Mouse (Mus musculus): ENCODE data around the gene Slc5a5. TPM values are rescaled to one million over a fixed set of nuclear protein-coding genes. Genes with fewer than 3 reads are reported as not detected.

Gene Slc5a5
- polyA plus RNA-seq, 1 experiment from 2014 or later, result 1.6 TPM

DNA sequence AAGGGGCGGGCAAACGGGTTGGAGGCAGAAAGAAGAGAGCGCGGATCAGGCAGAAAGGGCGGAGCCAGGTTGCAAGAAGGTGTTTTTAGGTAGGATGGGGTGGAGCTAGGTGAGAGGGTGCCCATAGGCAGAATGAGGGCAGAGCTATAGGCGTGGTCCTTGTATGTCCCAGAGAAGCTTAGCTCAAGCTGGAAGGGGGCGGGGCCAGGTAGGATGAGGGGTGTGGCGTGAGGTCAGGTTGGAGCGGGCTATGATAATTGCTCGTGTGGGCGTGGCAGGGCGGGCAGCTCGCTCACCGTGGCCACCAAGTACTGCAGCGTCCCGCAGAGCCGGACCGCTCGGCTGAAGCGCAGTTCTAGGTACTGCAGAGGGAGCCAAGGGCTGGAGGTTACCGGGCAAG lies 1.2 kb downstream of the Slc5a5 start:
- Histone ChIP-seq H3K9ac (no peak overlapping the region), H3K4me3 (no peak overlapping the region), H3K27me3 (peaks cover 73% of the 10 kb centered on the region), H3K4me2 (no peak overlapping the region), H3K9me3 (no peaks in the 10 kb centered on the region), H3K27ac (replicated peaks) (no peak overlapping the region), H3K36me3 (peaks cover 35% of the 10 kb centered on the region), H3K4me1 (replicated peaks) (peaks cover 24% of the 10 kb centered on the region)
- no peak for ATAC-seq (ENCODE audit: low read depth)
- WGBS, result 8% methylated on average over 21 of the region's 21 CpGs

DNA sequence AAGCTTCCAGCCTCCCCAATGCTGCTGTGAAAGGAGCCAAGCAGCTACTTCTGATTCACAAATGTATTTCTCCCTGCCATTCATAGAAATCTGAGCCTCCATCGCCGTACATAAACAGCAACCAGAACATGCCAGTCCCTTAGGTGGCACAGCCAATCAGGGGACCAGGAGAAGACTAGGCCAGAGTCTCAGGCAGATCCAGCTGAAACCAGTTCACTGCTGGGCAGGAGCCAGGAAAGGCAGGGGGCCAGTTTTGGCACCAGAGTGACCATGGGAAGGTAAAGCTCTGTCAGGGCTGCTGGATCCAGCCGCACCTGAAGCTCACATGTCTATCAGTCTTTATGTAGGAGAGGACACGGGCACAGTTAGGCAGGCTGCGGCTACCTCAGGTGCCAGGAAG lies 1.9 kb downstream of the Slc5a5 start:
- no peak for ATAC-seq (ENCODE audit: low read depth)
- no peak overlapping the region for H3K4me3 ChIP-seq
- no peak overlapping the region for H3K4me2 ChIP-seq
- peaks cover 80% of the 10 kb centered on the region for H3K27me3 ChIP-seq
- H3K9ac ChIP-seq, result no peak overlapping the region
- H3K27ac ChIP-seq (replicated peaks), result no peak overlapping the region
- peaks cover 34% of the 10 kb centered on the region for H3K36me3 ChIP-seq
- 89% methylated on average over 5 of the region's 5 CpGs for WGBS
- no peaks in the 10 kb centered on the region for H3K9me3 ChIP-seq
- peaks cover 17% of the 10 kb centered on the region for H3K4me1 ChIP-seq (replicated peaks)

DNA sequence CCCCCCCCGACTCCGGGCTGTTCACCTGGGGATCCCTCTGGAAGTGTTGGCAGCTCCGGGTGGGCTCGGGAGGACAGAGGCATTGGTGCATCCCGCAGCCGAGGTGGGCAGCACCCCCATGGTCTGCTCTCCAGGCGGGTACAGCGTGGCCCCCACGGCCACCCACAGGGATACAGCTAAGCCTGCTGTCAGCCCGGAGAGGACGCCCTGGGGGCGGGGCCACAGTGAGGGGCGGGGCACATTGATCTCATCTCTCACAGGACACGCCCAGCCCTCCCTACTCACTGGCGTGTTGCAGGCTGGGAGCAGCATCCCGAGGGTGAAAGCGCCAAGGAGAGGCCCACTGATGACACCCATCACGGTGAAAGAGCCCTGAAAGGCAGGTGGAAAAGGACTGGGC lies 4.9 kb downstream of the Slc5a5 start:
- H3K9ac ChIP-seq, result no peak overlapping the region
- H3K27me3 ChIP-seq, result peaks cover 55% of the 10 kb centered on the region
- WGBS, result 3% methylated on average over 16 of the region's 18 CpGs
- H3K4me3 ChIP-seq, result peak overlapping the region; percentile 17
- peaks cover 12% of the 10 kb centered on the region for H3K4me1 ChIP-seq (replicated peaks)
- H3K36me3 ChIP-seq, result peaks cover 5% of the 10 kb centered on the region; the same call in 1 of the 2 replicates
- no peak overlapping the region for H3K27ac ChIP-seq (replicated peaks)
- ATAC-seq (ENCODE audit: low read depth), result no peak
- no peaks in the 10 kb centered on the region for H3K9me3 ChIP-seq
- peak overlapping the region; percentile 33 for H3K4me2 ChIP-seq

DNA sequence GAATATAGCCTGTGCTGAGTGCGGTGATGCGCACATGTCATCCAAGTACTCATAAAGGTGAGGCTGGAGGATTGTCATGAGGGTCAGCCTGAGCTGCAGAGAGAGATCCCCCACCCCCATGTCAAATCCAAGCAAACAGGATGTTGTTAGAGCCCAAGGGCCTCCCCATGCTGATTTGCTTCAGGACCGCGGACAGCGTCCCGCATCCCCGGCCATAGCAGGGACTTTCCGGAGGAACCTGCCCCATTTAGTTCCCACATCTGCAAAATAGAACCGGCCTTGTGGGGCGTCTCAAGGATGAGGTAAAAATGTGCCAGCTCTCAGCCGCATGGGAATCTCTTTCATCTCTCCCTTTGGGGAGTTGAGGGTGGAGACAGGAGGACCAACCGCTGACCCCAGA lies 6.9 kb downstream of the Slc5a5 start:
- WGBS, result 16% methylated on average over 12 of the region's 12 CpGs

DNA sequence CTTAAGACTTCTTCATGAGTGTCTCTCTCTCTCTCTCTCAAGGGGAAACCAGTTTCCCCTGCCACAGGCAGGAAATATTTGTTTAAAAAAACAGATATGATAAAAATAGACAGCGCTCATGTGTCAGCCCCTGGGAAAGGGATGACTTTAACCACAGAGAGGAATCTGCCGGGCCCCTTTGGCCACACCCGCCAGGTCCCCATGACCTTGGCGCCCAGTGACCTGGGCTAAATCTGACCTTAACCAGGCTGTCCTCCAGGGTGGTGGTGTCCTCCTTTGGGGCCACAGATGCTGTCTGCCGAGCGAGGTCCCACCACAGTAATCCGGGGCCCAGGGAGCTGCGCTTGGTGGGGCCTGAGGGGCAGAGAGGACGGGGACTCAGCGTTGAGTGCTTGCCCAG lies 7.9 kb downstream of the Slc5a5 start:
- H3K4me3 ChIP-seq, result no peak overlapping the region
- H3K4me2 ChIP-seq, result no peak overlapping the region
- no peaks in the 10 kb centered on the region for H3K9me3 ChIP-seq
- ATAC-seq (ENCODE audit: low read depth), result no peak
- H3K27me3 ChIP-seq, result peaks cover 28% of the 10 kb centered on the region
- 89% methylated on average over 10 of the region's 10 CpGs for WGBS
- no peak overlapping the region for H3K9ac ChIP-seq
- peaks cover 10% of the 10 kb centered on the region for H3K4me1 ChIP-seq (replicated peaks)
- H3K27ac ChIP-seq (replicated peaks), result no peak overlapping the region
- H3K36me3 ChIP-seq, result no peaks in the 10 kb centered on the region

More for the DNA sequence above, 6.9 kb downstream of the Slc5a5 start:
- Histone ChIP-seq H3K4me1 (replicated peaks) (0 out of 2 replicates have a peak, but pooled peaks cover 3% of the 10 kb centered on the region), H3K9ac (no peak overlapping the region), H3K4me2 (no peak overlapping the region), H3K27ac (replicated peaks) (no peak overlapping the region), H3K27me3 (peaks cover 36% of the 10 kb centered on the region), H3K9me3 (no peaks in the 10 kb centered on the region), H3K4me3 (no peak overlapping the region), H3K36me3 (peaks cover under 1% of the 10 kb centered on the region; the same call in 1 of the 2 replicates)
- ATAC-seq (ENCODE audit: low read depth), result no peak

DNA sequence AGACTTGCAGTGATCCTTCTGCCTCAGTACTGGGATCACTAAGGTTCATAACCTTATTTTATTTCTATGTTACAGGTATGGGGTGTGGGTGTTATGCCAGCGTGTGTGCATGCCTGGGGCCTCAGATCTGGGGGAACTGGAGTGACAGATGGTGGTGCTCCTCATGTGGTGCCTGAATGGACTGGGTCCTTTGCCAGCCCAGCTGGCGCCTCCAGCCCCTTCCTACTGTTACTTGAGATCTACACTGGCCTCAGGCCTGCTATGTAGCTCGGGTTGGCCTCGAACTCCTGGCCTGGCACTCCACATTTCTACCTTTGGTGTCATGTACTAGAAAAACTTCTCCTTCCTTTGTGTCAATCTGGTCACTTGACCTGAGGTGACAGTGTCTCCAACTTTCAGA lies 8.4 kb downstream of the Slc5a5 start:
- H3K4me1 ChIP-seq (replicated peaks), result peaks cover 14% of the 10 kb centered on the region
- no peak overlapping the region for H3K4me3 ChIP-seq
- H3K4me2 ChIP-seq, result no peak overlapping the region
- 87% methylated on average over 4 of the region's 4 CpGs for WGBS
- ATAC-seq (ENCODE audit: low read depth), result no peak
- no peak overlapping the region for H3K27ac ChIP-seq (replicated peaks)
- peaks cover 23% of the 10 kb centered on the region for H3K27me3 ChIP-seq
- no peaks in the 10 kb centered on the region for H3K9me3 ChIP-seq
- no peaks in the 10 kb centered on the region for H3K36me3 ChIP-seq
- H3K9ac ChIP-seq, result no peak overlapping the region

DNA sequence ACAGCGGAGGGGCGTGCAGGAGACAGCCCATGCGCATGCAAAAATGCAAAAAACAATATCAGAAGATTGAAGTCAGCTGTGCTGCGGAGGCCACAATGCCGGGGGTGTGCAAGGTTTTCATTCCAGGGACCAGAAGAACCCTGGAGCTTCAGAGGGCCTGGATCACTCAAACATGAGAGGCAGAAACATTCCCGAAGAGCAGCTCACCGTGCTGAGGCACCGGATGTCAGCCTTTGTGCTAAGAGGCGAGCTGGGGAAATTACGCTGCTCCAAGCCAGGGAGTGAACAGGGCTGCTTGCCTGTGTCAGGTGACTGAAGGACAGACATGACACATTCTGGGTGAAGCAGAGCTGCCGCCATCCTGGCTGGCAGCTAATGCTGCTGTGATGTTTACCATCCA lies 12.0 kb downstream of the Slc5a5 start:
- no peak overlapping the region for H3K27ac ChIP-seq (replicated peaks)
- no peak overlapping the region; the same call in 1 of the 2 replicates for H3K9ac ChIP-seq
- H3K4me1 ChIP-seq (replicated peaks), result peaks cover 10% of the 10 kb centered on the region
- 35% methylated on average over 11 of the region's 11 CpGs for WGBS
- no peak overlapping the region for H3K4me2 ChIP-seq
- H3K27me3 ChIP-seq, result 0 out of 2 replicates have a peak, but pooled peaks cover 2% of the 10 kb centered on the region
- H3K9me3 ChIP-seq, result no peaks in the 10 kb centered on the region
- ATAC-seq (ENCODE audit: low read depth), result no peak
- H3K36me3 ChIP-seq, result no peaks in the 10 kb centered on the region
- no peak overlapping the region for H3K4me3 ChIP-seq

DNA sequence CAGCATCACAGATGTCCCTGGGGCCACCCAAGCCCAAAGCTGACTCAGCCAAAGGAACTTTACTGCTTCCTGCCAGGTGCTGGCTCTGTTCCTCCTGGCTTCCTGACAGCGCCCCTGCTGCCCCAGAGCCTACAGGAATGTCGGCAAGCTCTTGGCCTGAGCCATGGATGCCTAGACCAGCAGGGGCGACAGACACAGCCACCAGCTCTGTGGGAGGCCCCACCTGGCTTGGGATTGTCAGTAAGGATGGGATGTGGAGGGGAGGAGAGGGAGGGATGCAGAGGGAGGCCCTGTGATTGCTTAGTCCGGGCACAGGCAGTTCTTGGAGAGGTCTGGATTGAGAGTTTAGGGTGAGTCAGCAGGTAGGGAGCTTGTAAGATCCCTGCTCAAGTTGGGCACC lies 12.4 kb downstream of the Slc5a5 start:
- Histone ChIP-seq H3K27me3 (0 out of 2 replicates have a peak, but pooled peaks cover 2% of the 10 kb centered on the region), H3K4me2 (no peak overlapping the region), H3K9me3 (no peaks in the 10 kb centered on the region), H3K4me3 (no peak overlapping the region), H3K27ac (replicated peaks) (no peak overlapping the region), H3K4me1 (replicated peaks) (peaks cover 10% of the 10 kb centered on the region), H3K9ac (peak overlapping the region; percentile 41; the same call in 1 of the 2 replicates), H3K36me3 (no peaks in the 10 kb centered on the region)
- 14% methylated on average over 4 of the region's 4 CpGs for WGBS
- peak; percentile 33; the same call in 1 of the 2 replicates for ATAC-seq (ENCODE audit: low read depth)

DNA sequence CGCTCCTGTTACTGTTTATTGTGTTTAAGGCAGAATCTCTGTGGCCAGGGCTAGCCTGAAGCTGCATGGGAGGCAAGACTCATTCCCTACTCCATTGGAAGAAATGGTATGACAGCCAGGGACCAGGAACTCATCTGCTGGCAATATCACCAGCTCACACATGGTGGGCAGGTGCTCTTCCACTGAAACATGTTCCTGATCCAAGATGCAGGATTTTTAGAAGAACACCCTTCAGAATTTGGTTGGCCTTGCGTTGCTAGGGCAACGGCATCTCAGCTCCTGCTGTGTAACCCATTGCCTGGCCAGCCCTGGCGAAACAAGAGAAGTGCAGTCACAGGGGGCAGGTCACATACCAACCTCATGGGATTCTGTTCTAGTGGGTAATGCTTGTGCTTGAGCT lies 13.1 kb downstream of the Slc5a5 start:
- no peak overlapping the region for H3K27ac ChIP-seq (replicated peaks)
- H3K27me3 ChIP-seq, result 0 out of 2 replicates have a peak, but pooled peaks cover 2% of the 10 kb centered on the region
- H3K36me3 ChIP-seq, result no peaks in the 10 kb centered on the region
- 53% methylated on average over 4 of the region's 4 CpGs for WGBS
- ATAC-seq (ENCODE audit: low read depth), result no peak
- no peaks in the 10 kb centered on the region for H3K9me3 ChIP-seq
- no peak overlapping the region for H3K9ac ChIP-seq
- H3K4me3 ChIP-seq, result no peak overlapping the region
- peaks cover 10% of the 10 kb centered on the region for H3K4me1 ChIP-seq (replicated peaks)
- no peak overlapping the region for H3K4me2 ChIP-seq

DNA sequence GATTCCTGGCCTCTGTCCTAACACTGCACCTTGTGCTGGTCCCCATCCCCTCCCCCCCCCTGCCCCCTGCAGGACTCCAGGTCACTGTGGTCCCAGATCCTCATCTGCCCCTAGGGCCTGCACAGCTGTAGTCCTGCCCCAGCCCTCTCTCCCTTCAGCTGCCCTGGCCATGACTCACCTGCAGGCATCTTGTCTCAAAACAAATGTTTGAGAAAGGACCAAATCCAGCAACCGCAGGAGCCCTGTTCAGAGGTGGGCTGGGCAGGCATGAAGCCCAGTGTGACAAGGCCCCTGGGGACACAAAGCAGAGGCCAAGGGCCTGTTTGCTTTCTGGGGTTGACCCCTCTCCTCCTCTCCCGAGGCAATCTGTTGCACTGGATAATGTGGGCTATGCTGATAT lies 14.4 kb downstream of the Slc5a5 start:
- H3K36me3 ChIP-seq, result no peaks in the 10 kb centered on the region
- H3K4me1 ChIP-seq (replicated peaks), result peaks cover 10% of the 10 kb centered on the region
- ATAC-seq (ENCODE audit: low read depth), result no peak
- H3K4me3 ChIP-seq, result no peak overlapping the region
- no peaks in the 10 kb centered on the region for H3K9me3 ChIP-seq
- 0 out of 2 replicates have a peak, but pooled peaks cover 2% of the 10 kb centered on the region for H3K27me3 ChIP-seq
- WGBS, result 63% methylated on average over 2 of the region's 2 CpGs
- no peak overlapping the region for H3K27ac ChIP-seq (replicated peaks)
- H3K4me2 ChIP-seq, result no peak overlapping the region
- no peak overlapping the region for H3K9ac ChIP-seq

DNA sequence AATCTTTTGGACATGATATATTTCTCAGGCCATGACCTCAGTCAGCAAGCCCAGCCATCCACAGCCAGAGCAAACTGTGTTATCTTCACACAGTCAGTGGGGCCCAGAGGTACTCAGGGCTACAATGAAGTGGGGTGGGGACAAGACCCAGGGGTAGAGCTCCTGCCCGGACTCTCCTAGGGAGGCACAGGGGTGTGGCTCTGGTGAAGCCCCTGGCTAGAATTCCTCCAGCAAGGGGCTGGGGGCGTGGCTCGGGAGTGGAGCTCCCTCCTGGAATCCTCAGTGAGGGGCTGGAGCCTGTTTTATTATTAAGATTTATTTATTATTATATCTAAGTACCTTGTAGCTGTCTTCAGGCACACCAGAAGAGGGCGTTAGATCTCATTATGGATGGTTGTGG lies 16.2 kb downstream of the Slc5a5 start:
- Histone ChIP-seq H3K36me3 (no peaks in the 10 kb centered on the region), H3K9ac (no peak overlapping the region), H3K4me2 (no peak overlapping the region), H3K9me3 (no peaks in the 10 kb centered on the region), H3K27ac (replicated peaks) (no peak overlapping the region), H3K4me3 (no peak overlapping the region), H3K27me3 (0 out of 2 replicates have a peak, but pooled peaks cover 2% of the 10 kb centered on the region), H3K4me1 (replicated peaks) (peaks cover 23% of the 10 kb centered on the region)
- ATAC-seq (ENCODE audit: low read depth), result no peak
- 56% methylated on average over 4 of the region's 4 CpGs for WGBS

DNA sequence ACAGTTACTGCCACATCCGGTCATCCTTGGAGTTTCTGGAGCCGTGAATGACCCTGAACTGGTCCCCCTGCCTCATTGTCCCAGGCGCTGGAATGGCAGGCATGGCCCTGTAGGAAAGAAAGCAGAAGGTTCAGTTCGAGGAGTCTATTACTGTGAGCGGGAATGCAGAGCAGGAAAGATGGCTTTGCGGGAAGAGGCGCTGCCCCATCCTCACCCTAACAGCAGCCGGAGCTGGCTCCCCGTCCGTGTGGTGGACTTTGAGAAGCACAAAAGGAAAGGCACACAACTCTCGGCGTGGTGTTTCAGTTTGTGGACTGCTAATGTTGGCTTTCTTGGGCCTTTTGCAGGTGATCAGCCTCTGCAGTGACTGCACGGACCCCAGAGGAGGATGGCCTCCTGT lies 18.1 kb downstream of the Slc5a5 start:
- Histone ChIP-seq H3K9ac (0 out of 2 replicates have a peak overlapping the region, but pooled peaks have one; percentile 31), H3K9me3 (no peaks in the 10 kb centered on the region), H3K27ac (replicated peaks) (peak overlapping the region; percentile 90; the same call in 1 of the 2 replicates), H3K36me3 (no peaks in the 10 kb centered on the region), H3K4me2 (no peak overlapping the region), H3K27me3 (no peaks in the 10 kb centered on the region), H3K4me1 (replicated peaks) (peaks cover 22% of the 10 kb centered on the region), H3K4me3 (no peak overlapping the region)
- WGBS, result 92% methylated on average over 13 of the region's 13 CpGs
- no peak for ATAC-seq (ENCODE audit: low read depth)

DNA sequence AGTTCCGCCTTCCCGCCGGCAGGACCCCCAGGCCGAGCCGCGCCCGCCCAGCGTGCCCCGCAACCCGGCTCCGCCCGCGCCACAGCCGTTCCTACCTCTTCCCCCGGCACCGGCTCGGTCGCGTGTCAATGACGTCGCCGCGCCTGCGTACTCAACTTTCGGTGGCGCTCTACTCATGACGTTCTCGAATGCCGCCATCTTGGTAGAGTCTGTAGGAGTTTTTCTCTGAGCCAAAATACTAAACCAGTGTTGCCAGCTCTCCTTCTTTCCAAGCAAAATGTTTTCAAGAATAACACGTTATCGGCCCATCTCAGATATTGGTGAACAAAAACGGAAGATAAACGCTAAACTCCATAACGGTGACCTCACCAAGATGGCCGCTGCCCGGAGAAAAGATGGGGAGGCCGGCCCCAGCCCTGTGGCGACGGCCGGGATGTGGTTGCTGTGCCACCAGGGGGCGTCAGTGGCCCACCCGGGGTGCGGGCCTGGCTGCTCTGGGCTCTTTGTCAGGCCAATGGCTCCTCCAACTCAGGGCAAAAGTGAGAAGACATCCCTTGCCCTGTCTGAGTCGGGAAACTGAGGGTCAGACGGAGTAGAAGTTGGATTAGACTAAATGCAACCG lies 19.1 kb downstream of the Slc5a5 start, which contains the start of gene Ccdc124:
Ccdc124 (minus strand) TSS at position 572 of the 622 bp plus-strand sequence.
- peak; percentile 88 for ATAC-seq (ENCODE audit: low read depth)
- Histone ChIP-seq H3K4me2 (peak within 1 kb of the TSS; percentile 95), H3K27me3 (no peaks in the 10 kb centered on the region), H3K4me3 (peak within 1 kb of the TSS; percentile 81), H3K27ac (replicated peaks) (peak within 1 kb of the TSS; percentile 90), H3K9ac (peak within 1 kb of the TSS; percentile 82), H3K36me3 (no peaks in the 10 kb centered on the region), H3K4me1 (replicated peaks) (peaks cover 31% of the 10 kb centered on the region), H3K9me3 (no peaks in the 10 kb centered on the region)
- WGBS, result under 1% methylated on average over 46 of the region's 46 CpGs
